Mouse (Mus musculus) olfactory bulb, adult 2 months (tissue): ENCODE measurements at regions not wholly inside any gene's neighbourhood (a gene's known extent, or its start where the extent isn't known, plus 50 kb on each side); places are given as distances from the start of the nearest gene placed in this dataset.

Experiments
- CTCF ChIP-seq: fragments of 200-500 bp; IDR thresholded peaks from 2 replicates; pipeline ENCODE4 v1.5.1; 2012; ENCODE audit warnings: low read depth, mild to moderate bottlenecking, low read length, moderate library complexity; ENCODE audit not compliant: insufficient read depth
- POLR2A ChIP-seq: fragments of 200-500 bp; IDR thresholded peaks from 2 replicates; pipeline ENCODE4 v1.6.1; 2012; ENCODE audit warnings: mild to moderate bottlenecking, low read depth, low read length, moderate library complexity; ENCODE audit not compliant: insufficient read depth

DNA sequence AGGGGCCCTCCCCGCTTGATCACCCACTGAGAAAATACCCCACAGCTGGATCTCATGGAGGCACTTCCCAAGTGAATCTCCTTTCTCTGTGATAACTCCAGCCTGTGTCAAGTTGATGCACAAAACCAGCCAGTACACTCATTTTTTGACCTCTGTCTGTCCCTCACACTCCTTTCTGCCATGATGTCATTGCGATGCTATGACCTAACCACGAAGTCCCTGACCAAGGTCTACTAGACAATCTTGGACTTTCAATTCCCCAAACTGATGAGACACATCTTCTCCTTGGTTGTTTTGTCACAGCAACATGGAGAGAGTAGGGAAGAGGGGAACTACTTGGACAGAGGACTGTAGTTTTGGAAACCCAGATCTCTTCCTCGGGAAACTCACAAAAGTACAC is 76.4 kb downstream of the Tmco5 start:
- TF ChIP-seq POLR2A (no peak), CTCF (no peak)
